Mouse (Mus musculus): ENCODE results near the gene Bsn. TPM values are rescaled to one million over a fixed set of nuclear protein-coding genes. Genes with fewer than 3 reads are reported as not detected.

Gene Bsn
- polyA plus RNA-seq, 1 experiment: 70.0 TPM

DNA sequence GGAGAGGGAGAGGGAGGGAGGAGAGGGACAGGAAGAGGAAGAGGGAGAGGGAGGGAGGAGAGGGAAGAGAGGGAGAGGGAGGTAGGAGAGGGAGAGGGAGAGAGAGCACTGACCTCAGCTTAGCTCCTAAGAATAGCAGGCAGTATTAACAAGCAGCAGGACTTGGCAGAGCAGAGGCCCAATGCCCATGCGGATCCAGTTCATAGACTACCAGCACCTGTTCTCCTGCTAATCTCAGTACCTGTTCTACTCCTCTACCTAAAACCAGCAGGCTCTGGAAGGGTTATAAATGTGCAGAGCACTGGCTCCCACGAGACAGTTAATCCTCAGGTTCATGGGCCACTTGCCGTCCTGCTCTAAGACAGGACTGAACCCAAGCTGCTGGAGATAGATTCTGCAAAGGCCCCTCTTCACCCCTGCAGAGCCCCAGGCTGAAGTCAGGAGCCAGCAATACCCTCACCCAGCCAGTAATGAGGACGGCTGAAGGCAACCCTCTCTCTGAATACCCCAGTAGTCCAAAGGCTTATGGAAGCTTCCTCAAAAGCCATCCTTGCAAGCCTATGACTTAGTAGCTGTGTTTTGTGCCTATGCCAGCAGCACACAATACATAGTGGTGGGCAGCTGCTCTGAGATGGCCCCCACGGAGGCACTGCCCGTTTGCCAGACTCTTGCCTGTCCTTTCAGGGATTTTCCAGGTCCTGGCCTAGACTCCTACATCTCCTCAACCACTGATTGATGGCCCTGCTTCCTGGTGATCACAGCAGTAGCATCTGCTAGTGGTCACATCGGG lies 116.8 kb downstream of the Bsn start:
- TF ChIP-seq CTCF (IDR thresholded peaks at IDR 0.05; ENCODE audit: borderline replicate concordance, insufficient read depth, low read depth, low read length): no peak
- TF ChIP-seq POLR2A (IDR thresholded peaks at IDR 0.05; ENCODE audit: borderline replicate concordance, insufficient read depth, low read length): peak; percentile 52; the same call in 1 of the 2 replicates

DNA sequence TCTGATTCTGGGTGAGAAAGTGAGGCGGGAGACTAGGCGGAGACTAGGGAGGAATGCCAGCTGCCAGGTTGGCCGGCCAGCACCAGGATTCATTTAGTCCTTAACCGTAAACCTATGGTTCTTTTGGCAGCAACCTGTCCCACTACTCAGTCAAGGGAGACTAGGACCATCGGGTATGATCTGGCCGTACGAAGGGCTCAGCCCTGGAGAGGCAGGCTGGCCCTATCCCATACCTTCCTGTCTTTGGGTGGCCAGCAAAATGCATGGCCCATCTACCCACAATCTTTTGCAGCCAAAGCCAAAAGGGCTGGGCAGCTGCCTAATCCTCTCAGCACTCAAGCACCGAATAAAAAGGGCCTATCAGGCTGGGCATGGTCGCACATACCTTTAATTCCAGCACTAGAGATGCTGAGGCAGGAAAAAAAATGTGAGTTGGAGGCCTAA lies 117.7 kb downstream of the Bsn start:
- Histone ChIP-seq H3K4me3 (replicated peaks; ENCODE audit: insufficient read depth, low read depth, low read length) (peak overlapping the region; percentile 11), H3K27me3 (ENCODE audit: control insufficient read depth, insufficient read depth, low read length) (no peaks in the 10 kb centered on the region), H3K27ac (ENCODE audit: insufficient read depth, low read length) (peak overlapping the region; percentile 100), H3K4me1 (ENCODE audit: control insufficient read depth, insufficient read depth, low read length) (peaks cover 43% of the 10 kb centered on the region)
- 16% methylated on average over 9 of the region's 9 CpGs for WGBS
- TF ChIP-seq CTCF (IDR thresholded peaks at IDR 0.05; ENCODE audit: borderline replicate concordance, insufficient read depth, low read depth, low read length) (no peak), POLR2A (IDR thresholded peaks at IDR 0.05; ENCODE audit: borderline replicate concordance, insufficient read depth, low read length) (0 out of 2 replicates have a peak, but pooled peaks have one; percentile 26)
- peak; percentile 71 to 77 for DNase-seq

More for the DNA sequence above, 116.8 kb downstream of the Bsn start:
- WGBS: 9% methylated on average over 7 of the region's 7 CpGs
- Histone ChIP-seq H3K27ac (ENCODE audit: insufficient read depth, low read length) (peak overlapping the region; percentile 100), H3K27me3 (ENCODE audit: control insufficient read depth, insufficient read depth, low read length) (no peaks in the 10 kb centered on the region), H3K4me1 (ENCODE audit: control insufficient read depth, insufficient read depth, low read length) (peaks cover 47% of the 10 kb centered on the region), H3K4me3 (replicated peaks; ENCODE audit: insufficient read depth, low read depth, low read length) (no peak overlapping the region)
- peak; percentile 85 to 96 for DNase-seq

DNA sequence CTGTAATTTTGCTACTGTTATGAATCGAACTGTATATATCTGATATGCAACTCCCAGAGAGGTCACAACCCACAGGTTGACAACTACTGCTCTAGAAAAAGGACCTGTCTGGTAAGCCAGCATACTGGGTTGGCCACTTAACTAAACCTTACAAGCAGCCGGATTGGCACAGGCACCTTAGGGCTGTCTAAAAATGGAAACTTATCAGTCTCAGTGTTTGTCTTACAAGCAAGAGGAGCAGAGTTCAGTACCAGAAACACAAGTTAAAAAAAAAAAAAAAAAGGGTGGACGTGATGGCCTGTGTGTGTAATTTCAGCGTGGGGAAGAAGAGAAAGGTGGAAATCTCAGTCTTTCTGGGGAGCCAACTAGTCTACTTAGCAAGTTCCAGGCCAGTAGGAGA lies 118.4 kb downstream of the Bsn start:
- WGBS: 50% methylated on average over 4 of the region's 4 CpGs
- no peak for DNase-seq
- Histone ChIP-seq H3K27me3 (ENCODE audit: control insufficient read depth, insufficient read depth, low read length) (no peaks in the 10 kb centered on the region), H3K4me3 (replicated peaks; ENCODE audit: insufficient read depth, low read depth, low read length) (no peak overlapping the region), H3K27ac (ENCODE audit: insufficient read depth, low read length) (peak overlapping the region; percentile 100), H3K4me1 (ENCODE audit: control insufficient read depth, insufficient read depth, low read length) (peaks cover 44% of the 10 kb centered on the region)
- no peak for TF ChIP-seq POLR2A (IDR thresholded peaks at IDR 0.05; ENCODE audit: borderline replicate concordance, insufficient read depth, low read length)
- TF ChIP-seq CTCF (IDR thresholded peaks at IDR 0.05; ENCODE audit: borderline replicate concordance, insufficient read depth, low read depth, low read length): no peak

DNA sequence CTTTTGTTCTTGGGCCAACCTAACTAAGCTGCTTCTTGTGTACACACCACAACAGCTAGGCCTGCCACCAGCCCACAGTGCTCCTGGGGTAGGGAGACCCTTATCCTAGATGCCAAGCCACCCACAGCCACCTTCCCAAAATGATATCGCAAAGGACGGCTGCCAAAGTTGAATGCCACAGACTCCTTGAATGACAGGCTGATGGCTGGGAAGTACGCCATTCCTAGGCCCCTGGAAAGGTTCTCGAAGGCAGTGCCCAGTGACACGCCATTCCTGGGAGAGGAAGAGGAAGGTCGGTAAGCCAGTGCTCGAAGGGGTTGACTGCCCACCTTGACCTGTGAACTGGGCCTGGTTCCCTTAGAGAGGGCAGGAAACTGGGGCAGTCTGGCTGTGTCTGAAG lies 120.7 kb downstream of the Bsn start:
- 41% methylated on average over 7 of the region's 7 CpGs for WGBS
- no peaks in the 10 kb centered on the region for H3K27me3 ChIP-seq (ENCODE audit: control insufficient read depth, insufficient read depth, low read length)
- no peak for DNase-seq
- TF ChIP-seq POLR2A (IDR thresholded peaks at IDR 0.05; ENCODE audit: borderline replicate concordance, insufficient read depth, low read length) (no peak), CTCF (IDR thresholded peaks at IDR 0.05; ENCODE audit: borderline replicate concordance, insufficient read depth, low read depth, low read length) (no peak)
- no peak overlapping the region for H3K4me3 ChIP-seq (replicated peaks; ENCODE audit: insufficient read depth, low read depth, low read length)
- peaks cover 65% of the 10 kb centered on the region for H3K4me1 ChIP-seq (ENCODE audit: control insufficient read depth, insufficient read depth, low read length)
- peak overlapping the region; percentile 51 for H3K27ac ChIP-seq (ENCODE audit: insufficient read depth, low read length)

DNA sequence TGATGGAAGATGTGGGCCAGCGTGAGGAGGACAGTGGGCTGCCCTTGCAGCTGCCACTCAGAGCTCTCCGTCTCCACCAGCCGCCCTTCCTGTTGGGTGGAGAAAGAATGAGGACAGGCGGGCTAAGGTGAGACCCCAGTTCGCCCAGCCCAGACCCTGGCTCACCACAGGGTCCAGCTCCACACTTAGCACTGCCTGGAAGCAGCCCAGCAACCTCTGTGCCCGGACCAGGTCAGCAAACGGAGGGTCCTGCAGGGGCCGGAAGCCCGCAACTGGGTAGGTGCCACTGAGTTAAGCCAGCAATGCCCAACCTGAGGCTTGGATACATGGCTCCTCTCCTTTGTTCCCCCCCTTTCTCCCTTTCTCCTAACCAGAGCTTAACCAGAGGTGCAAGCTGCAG lies 121.2 kb downstream of the Bsn start:
- Histone ChIP-seq H3K4me3 (replicated peaks; ENCODE audit: insufficient read depth, low read depth, low read length) (no peak overlapping the region), H3K4me1 (ENCODE audit: control insufficient read depth, insufficient read depth, low read length) (peaks cover 69% of the 10 kb centered on the region), H3K27me3 (ENCODE audit: control insufficient read depth, insufficient read depth, low read length) (no peaks in the 10 kb centered on the region), H3K27ac (ENCODE audit: insufficient read depth, low read length) (no peak overlapping the region)
- DNase-seq: no peak
- TF ChIP-seq POLR2A (IDR thresholded peaks at IDR 0.05; ENCODE audit: borderline replicate concordance, insufficient read depth, low read length): no peak
- no peak for TF ChIP-seq CTCF (IDR thresholded peaks at IDR 0.05; ENCODE audit: borderline replicate concordance, insufficient read depth, low read depth, low read length)
- WGBS: 88% methylated on average over 9 of the region's 9 CpGs

DNA sequence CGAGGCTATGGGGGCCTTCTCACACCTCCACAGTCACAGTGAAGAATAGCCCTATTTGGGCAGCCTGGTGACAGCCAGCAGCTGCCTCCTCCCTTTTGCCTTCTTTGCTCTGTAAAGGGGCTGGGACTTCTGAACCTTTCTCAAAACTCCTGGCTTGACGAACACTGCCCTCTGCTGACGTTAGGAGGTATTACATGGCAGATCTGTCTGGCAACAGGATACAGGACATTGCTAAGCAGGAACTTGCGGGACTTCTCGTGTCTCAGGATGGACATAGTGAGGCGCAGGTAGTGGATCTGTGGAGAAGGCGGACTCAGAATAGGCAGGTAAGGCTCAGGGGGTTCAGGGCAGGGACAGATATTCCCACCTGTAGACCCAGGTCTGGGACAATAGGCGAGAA lies 122.3 kb downstream of the Bsn start:
- 15% methylated on average over 8 of the region's 8 CpGs for whole genome bisulfite sequencing
- peak; percentile 87 to 93 for DNase-seq

DNA sequence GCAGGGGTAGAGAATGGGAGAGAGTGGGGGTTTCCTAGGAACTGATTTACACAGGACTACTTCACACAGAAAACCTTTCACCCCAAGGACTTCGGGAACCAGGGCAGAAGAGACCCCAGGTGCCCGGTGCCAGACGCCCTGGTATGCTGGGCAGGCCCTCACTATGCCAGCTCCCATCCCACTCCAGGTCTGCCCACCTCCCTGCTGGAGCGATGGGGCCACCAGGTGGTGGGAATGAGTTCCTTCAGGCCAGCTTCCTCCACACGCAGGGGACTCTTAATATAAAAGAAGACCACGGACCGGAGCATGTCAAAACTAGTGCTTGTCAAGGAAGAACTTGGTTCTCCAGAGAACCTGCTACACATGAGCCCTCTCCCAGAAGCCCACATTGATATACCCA lies 123.0 kb downstream of the Bsn start:
- TF ChIP-seq POLR2A (IDR thresholded peaks at IDR 0.05; ENCODE audit: borderline replicate concordance, insufficient read depth, low read length) (no peak), CTCF (IDR thresholded peaks at IDR 0.05; ENCODE audit: borderline replicate concordance, insufficient read depth, low read depth, low read length) (no peak)
- peak in 1 of 2 experiments; percentile 34 for DNase-seq
- Histone ChIP-seq H3K27me3 (ENCODE audit: control insufficient read depth, insufficient read depth, low read length) (no peaks in the 10 kb centered on the region), H3K4me1 (ENCODE audit: control insufficient read depth, insufficient read depth, low read length) (peaks cover 60% of the 10 kb centered on the region), H3K27ac (ENCODE audit: insufficient read depth, low read length) (peak overlapping the region; percentile 97), H3K4me3 (replicated peaks; ENCODE audit: insufficient read depth, low read depth, low read length) (no peak overlapping the region)
- WGBS: 52% methylated on average over 7 of the region's 7 CpGs

More for the DNA sequence above, 122.3 kb downstream of the Bsn start:
- Histone ChIP-seq H3K27ac (ENCODE audit: insufficient read depth, low read length) (no peak overlapping the region; the same call in 1 of the 2 replicates), H3K4me1 (ENCODE audit: control insufficient read depth, insufficient read depth, low read length) (peaks cover 67% of the 10 kb centered on the region), H3K27me3 (ENCODE audit: control insufficient read depth, insufficient read depth, low read length) (no peaks in the 10 kb centered on the region), H3K4me3 (replicated peaks; ENCODE audit: insufficient read depth, low read depth, low read length) (no peak overlapping the region)
- no peak for TF ChIP-seq POLR2A (IDR thresholded peaks at IDR 0.05; ENCODE audit: borderline replicate concordance, insufficient read depth, low read length)
- peak; percentile 91 for TF ChIP-seq CTCF (IDR thresholded peaks at IDR 0.05; ENCODE audit: borderline replicate concordance, insufficient read depth, low read depth, low read length)

DNA sequence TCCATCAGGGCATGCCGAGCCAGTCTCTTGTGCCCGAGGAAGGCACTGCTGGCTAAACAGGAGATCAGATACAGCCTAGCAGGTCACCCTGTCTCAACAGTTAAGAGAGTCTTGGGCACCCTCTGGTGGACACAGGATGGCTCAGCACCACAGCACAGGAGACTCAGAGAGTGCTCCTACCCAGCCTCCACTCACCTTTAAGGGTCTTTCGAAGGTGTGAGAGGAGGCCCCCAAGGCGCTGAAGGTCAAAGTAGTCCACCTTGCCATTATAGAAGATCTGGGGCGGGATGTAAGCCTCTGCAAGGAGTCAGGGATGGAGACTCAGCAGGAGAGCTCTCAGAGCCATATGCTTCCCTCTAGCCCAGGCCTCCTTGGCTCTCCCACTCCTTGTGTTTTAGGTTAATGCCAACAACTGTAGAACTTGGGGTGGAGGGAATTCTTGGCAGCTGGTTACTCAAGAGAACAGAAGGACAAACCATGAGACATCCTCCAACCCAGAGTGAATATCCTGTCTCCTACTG lies 124.6 kb downstream of the Bsn start:
- 6% methylated on average over 5 of the region's 5 CpGs for WGBS
- Histone ChIP-seq H3K27ac (ENCODE audit: insufficient read depth, low read length) (peak overlapping the region; percentile 97), H3K4me1 (ENCODE audit: control insufficient read depth, insufficient read depth, low read length) (peaks cover 49% of the 10 kb centered on the region), H3K4me3 (replicated peaks; ENCODE audit: insufficient read depth, low read depth, low read length) (no peak overlapping the region), H3K27me3 (ENCODE audit: control insufficient read depth, insufficient read depth, low read length) (no peaks in the 10 kb centered on the region)
- TF ChIP-seq CTCF (IDR thresholded peaks at IDR 0.05; ENCODE audit: borderline replicate concordance, insufficient read depth, low read depth, low read length) (peak; percentile 82), POLR2A (IDR thresholded peaks at IDR 0.05; ENCODE audit: borderline replicate concordance, insufficient read depth, low read length) (no peak)
- peak; percentile 88 for DNase-seq
